Mouse (Mus musculus) T-helper 2 cell (primary cell): ENCODE measurements around the gene Fam240a.

Experiments used
- in situ Hi-C: fragments of 300-600 bp; cut with MboI, MseI; formaldehyde crosslinking; loops from one replicate; pipeline ENCODE4 v1.15.1; 2025; ENCODE audit warnings: high pct_unique_total_duplicates

Fam240a gene

GRCm38 (mm10) chr9:110945343-110945742 is 28.7 kb upstream of the Fam240a start:
- in situ Hi-C loops: no loop called here

DNA sequence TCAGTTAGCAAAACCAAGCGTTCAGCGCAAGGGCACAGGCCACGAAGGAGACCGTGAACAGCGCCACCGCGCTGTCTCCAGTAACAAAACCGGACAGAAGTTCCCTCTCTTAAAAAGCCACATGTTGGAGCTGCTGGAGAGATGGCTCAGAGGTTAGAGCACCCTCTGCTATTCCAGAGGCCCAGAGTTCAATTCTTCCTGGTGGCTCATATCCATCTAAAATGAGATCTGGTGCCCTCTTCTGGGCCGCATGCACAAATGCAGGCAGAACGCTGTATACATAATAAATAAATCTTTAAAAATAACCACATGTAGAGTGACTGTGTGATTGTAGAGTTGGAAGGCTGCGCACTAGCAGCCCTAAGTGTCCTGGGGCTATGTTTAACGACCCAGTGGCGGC is 27.6 kb upstream of the Fam240a start:
- in situ Hi-C loops: no loop called here

DNA sequence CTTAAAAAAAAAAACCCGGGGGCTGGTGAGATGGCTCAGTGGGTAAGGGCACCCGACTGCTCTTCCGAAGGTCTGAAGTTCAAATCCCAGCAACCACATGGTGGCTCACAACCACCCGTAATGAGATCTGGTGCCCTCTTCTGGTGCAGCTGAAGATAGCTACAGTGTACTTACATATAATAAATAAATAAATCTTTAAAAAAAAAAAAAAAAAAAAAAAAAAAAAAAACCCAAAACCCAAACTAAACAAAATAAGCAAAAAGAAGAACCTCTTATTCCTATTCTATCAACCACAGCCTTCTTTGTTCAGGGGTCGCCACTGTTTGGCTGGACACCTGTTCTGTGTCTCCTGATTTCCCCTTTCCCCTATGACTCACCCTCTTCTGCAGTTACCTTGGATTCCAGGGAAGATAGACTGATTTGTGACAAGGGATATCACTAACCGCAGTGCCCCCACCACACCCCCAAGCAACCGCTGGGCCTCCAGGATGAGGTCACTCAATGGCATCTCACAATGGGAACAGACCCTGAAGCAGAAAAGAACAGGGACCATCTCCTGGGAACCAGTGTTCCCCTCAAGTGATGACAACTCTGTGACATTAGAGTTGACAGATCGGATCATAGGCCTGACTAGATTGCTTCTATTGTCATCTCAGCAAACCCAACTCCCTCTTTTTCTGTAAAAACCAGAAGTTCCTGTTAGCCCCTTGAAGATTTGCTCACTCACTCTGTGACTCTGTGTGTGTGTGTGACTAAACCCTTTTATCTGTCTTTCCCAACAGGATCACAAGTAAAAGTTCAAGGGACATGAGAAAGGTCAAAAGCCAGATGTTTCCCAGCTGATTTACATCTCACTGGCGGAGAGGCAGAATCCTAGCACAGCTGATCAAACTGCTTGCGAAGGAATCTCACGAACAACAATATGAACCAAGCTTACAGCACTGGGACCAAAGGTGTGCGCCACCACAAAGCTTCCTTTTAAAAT is 21.1 kb upstream of the Fam240a start:
- in situ Hi-C loops: no loop called here

- in situ Hi-C loops: no loop called here
Observed at GRCm38 (mm10) chr9:110935941-110936340, 19.3 kb upstream of the Fam240a start.

DNA sequence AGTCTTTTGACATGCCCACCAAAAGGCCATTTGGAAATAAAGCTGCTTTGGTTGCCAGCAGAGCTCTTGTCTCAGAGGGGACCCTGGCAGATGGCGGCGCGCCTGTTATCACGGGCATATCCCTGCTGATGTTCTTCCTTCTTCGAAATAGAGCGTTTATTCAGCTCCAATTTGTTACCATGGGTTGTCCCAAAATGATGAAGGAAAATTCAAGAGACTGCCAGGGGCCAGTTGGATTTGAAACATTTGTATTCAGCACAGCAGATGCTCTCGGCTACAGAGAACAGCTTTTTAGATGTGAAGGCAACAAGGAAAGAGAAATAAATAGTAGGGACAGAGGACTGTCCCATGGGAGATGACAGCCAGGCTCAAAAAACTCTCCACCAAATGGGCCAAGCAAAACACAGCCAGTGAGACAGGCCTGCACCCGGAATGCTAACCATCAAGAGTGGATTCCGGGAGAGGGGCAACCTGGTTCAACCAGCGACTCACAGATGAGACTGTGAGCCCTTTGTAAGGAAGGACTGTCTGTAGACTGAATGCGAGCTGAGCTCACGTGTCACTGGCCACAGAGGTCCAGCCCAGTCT is 17.3 kb upstream of the Fam240a start:
- in situ Hi-C loops: no loop called here

DNA sequence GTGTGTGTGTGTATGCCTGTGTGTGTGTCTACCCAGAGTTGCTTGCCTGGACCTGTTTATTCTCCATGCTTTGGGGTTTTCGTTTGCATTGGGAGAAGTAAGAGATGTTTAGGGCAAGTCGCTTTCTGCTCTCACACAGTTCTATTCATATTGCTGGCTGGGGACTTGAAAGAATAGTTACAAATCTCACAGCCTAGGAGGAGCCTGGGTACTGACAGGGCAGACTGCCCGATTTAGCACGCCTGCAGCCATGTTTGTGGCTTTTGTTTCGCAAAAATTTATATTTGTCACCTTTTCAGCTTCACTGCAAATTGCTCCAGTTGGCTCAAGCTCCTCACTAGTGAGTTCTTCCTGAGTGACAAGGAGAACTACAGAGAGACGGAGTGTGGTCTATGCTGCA is 14.9 kb upstream of the Fam240a start:
- in situ Hi-C loops: no loop called here

DNA sequence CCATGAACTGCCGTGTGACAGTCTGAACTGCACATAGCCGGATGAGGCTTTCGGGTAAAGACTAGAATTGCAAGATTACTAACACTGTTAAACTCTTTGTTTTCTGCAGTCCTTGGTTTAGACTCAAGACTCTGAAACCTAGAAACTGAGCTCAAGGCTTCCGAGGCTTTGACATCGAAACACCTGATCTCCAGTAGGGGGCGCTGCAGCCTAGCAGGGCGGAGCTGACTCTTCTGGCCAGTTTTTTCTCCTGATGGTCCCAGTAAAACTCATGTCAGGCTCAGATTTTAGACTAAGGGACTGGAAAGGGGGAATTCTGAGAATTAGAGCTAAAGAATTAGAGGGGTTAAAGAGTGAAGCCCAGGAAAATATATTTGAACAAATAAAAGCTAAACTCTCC is 6.1 kb upstream of the Fam240a start:
- in situ Hi-C loops: no loop called here

DNA sequence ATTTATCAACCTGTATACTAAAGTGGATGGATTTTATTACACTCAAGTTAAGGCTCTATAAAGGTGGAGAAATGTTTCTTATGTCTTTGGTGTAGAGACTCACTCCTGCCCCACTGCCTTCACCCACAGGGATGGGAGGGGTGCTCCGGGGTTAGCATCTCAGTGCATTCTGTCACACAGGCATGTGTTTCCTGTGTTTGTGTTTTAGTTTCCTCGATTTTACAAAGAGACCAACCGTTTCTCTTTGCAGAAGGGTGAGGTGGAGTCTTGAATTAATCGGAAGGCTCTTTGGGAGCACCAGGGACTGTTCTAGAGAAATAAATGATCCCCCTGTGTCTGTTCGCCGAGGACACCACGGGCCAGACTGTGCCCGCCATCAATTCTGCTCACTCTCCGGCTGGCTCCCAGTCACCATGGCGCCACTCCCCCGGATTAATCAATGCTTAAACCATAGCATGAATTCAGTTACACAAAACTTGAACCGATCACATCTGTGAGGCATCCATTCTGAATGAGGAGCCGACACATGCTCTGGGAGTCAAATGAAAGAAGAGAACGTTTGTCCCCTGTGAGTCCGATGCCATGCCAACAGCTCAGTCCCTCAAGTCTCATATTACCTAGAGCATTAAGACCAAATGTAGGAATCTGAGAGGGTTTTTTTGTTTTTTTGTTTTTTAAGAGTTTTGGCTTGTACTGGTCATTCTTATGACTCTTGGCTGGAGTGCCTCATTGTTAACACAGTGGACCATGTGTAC is 4.2 kb upstream of the Fam240a start:
- in situ Hi-C loops: no loop called here

DNA sequence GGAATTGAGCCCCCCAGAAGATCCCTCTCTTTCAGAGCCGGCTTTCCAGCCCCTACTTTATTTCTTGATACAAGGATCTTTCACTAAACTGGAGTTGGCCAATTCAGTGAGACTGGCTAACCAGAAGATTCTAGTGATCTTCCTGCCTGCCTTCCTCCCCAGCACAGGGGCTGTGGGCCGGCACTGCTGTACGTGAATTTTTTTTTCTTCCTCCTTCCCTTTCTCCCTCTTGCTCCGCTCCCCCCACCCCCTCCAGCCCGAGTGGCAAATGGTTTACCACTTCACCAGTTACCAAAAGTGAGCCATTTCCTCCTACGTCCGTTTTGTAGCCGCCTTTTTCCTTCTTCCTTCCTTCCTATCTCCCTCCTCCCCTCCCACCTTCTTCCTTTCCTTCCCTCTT is 1.2 kb downstream of the Fam240a start:
- in situ Hi-C loops: no loop called here

DNA sequence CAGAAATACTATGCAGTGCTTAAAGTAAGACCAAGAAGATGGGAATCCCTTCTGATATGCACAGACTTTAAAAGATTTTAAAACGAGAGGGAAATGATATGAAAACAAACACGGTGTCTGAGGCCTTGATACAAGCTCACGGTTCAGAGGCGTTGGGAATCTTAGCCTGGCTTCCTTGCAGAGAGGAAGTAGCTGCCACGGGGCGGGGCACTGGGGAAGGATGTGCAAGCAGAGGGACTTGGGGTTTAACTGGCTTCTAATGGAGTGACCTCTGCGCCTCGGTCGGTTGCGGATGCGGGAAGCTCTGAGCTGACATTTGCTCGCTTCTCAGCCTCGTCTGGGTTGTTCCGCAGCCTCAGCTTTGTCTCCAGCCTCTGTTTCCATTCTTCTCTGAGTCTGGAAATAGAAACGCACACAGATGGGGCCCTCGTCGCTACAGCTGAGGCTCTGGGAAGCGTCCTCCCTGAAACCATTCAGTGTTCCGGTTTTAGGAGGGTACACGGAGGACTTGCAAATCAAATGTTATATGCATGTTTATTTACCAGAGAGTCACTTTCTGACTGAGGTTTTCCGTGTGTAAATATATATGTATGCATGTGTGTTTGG is 1.9 kb downstream of the Fam240a start:
- in situ Hi-C loops: no loop called here

DNA sequence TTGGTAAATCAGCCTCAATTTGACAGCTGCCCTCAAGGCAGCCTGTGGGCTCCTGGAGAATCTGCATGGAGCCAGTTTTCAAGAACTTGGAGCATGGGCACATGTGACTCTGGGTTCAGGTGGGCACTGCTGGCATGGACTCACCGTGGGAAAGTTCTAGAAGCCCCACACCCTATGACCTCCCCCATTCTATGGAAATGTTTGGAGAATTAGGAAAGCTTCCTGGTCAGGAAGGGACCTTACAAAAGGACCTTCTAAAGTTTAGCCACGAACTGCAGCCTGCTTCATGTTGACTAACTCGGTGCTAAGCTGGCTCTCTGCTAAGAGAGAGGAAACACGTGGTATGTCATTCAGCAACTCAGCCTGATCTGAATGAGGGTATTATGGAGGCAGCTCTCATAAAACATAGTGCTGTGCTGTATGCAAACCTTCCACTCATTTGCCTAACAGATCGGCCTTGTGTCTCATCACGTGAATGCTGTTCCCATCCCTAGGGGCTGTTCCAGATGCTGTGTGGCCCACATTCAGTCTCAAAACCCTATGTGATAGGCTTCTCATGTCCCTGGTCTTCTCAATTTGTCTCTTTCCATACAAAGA is 7.2 kb downstream of the Fam240a start:
- in situ Hi-C loops: no loop called here

- in situ Hi-C loops: no loop called here
Observed at GRCm38 (mm10) chr9:110908631-110909016, 8.0 kb downstream of the Fam240a start.

DNA sequence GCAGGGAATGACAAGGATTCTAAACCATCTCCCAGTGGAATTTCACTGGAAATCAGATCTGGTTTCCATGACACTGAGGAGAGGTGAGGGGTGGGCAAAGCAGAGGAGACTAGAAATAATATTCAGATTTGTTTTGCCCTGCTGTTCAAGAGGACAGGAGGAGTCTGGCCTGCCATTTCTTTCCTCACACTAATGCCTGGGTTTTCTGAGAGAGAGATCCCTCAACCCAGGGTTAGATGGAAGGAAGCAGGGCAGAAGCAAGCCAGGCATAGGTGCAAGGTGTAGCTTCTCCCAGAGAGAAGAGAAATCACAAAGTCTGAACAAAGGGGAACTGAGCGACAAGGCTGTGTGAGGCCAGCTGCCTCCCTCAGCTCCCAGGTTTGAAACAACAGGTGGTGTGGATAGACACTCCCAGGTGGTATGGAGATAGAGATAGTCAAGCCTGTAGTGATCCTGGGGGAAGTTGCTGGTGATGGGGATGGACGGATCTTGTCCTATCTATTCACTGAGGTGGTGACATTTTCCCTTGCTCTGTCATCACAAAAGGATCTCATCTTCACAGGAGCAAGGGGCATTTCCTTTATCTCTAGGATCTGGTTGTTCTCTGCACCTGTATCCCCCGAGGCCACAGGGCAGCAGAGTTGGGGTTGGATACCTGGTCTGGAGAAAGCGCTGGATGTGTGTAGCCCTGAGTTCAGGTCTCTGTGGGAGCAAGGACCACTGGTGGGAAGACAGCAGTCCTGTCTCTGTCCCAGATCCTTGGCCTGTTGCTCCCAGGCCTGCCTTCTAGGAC is 8.6 kb downstream of the Fam240a start:
- in situ Hi-C loops: no loop called here

GRCm38 (mm10) chr9:110907201-110907837 is 9.3 kb downstream of the Fam240a start:
- in situ Hi-C loops: no loop called here

DNA sequence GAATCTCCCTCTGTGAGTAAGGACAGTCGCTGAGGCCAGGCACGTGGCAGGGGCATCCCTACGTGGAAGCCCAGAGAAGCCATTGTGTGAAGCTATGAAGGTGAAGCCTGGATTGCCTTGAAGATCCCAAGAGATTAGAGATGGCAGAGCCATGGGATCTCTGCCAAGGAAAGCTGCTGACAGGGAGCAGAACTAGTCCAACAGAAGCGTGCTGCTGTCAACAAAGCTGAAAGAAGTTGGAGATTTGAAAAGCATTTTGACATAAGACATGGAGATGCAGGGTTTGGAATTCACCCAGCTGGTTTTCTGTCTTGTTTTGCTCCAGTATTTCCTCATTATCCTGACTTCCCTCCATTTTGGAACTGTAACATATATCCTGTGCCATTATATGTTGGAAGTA is 14.4 kb downstream of the Fam240a start:
- in situ Hi-C loops: no loop called here

DNA sequence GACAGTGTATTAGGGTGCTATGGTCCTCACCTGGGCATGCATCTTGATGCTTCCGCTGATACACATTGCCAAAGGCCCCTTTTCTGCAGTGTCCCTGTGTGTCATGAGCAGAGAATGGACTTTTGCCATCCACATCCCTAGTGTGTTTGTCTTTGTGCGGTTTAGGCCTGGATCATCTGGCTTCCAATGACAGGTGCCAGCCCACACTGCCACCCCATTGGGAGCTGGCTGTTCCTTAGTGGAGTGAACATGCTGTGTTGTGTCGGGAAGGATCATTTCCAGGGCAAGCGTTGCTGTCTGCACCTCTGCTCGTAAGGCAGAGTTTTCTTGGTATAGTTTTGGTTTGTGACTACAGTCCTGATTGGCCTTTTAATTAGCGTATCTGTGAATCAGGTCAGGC is 15.5 kb downstream of the Fam240a start:
- in situ Hi-C loops: no loop called here

- in situ Hi-C loops: no loop called here
Observed at GRCm38 (mm10) chr9:110899451-110900008, 17.1 kb downstream of the Fam240a start.

- in situ Hi-C loops: no loop called here
Observed at GRCm38 (mm10) chr9:110896595-110896994, 20.1 kb downstream of the Fam240a start.

- in situ Hi-C loops: no loop called here
Observed at GRCm38 (mm10) chr9:110895994-110896393, 20.7 kb downstream of the Fam240a start.

DNA sequence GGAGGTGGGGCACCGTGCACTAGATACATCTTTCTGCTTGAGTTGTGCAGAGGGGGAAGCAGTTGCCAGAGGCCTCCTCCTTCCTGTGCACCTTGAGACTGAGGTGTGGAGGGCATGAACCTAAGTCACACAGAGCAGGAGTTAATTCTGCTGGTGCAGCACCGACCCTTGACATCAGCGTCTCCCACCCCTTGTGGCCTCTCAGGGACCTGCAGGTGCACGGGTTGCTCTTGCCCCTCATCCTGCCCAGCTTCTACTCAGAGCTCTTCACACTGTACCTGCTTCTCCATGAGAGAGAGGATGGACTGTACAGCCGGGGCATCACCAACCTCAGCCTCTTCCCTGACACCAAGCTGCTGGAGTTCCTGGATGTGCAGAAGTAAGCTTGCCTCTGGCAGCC is 21.2 kb downstream of the Fam240a start:
- in situ Hi-C loops: no loop called here
